Mouse (Mus musculus): Measurements from ENCODE around the gene Sema3a. TPM values are rescaled to one million over a fixed set of nuclear protein-coding genes. Genes with fewer than 3 reads are reported as not detected.

Gene Sema3a
- polyA plus RNA-seq (2014; fragmentation: Nextera tagmentation; extraction: Ambion mirVana), result 24.9 and 27.6 TPM in 2 replicates

DNA sequence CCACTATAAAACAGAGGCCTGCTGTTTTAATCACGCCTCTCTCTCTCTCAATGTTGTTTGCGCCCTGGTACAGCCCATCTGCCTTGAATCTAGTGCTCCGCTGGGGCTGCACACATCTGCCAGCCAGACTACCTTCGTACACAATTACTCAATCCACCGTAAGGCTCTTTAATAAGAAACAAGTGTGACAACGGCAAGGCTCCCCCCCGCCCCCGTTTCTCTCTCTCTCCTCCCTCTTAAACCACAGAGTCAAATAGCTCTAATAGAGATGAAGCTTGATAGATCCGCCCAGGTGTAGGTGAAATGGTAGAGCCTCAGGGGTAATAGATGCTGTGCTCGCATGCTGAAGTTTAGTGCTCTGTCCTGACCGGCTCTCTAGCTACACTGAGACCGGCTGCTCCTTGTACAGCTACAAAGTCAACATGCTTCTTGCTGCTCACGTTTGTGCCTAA lies at the start of gene Sema3a:
Sema3a (plus strand) TSS at position 174 of the 452 bp plus-strand sequence.
- no peak within 1 kb of the TSS for H3K27ac ChIP-seq (ENCODE audit: low read depth)
- H3K27me3 ChIP-seq (replicated peaks; ENCODE audit: control insufficient read depth, insufficient read depth, low read length), result no peaks in the 10 kb centered on the region
- no peak for DNase-seq (ENCODE audit: low spot score)
- H3K9ac ChIP-seq (ENCODE audit: low read length), result no peak within 1 kb of the TSS
- no peaks in the 10 kb centered on the region for H3K9me3 ChIP-seq (ENCODE audit: control insufficient read depth, low read length)
- H3K4me2 ChIP-seq (ENCODE audit: low read length), result no peak within 1 kb of the TSS
- WGBS, result 58% methylated on average over 13 of the region's 13 CpGs
- no peaks in the 10 kb centered on the region for H3K36me3 ChIP-seq (ENCODE audit: control insufficient read depth, insufficient read depth, low read length)
- 0 out of 2 replicates have a peak, but pooled peaks cover 3% of the 10 kb centered on the region for H3K4me1 ChIP-seq (replicated peaks; ENCODE audit: control insufficient read depth, insufficient read depth, low read length)
- no peak within 1 kb of the TSS for H3K4me3 ChIP-seq (ENCODE audit: low read depth, low read length)
- no peak for ATAC-seq (replicated peaks; ENCODE audit: low FRiP score, low TSS enrichment, low read depth)

DNA sequence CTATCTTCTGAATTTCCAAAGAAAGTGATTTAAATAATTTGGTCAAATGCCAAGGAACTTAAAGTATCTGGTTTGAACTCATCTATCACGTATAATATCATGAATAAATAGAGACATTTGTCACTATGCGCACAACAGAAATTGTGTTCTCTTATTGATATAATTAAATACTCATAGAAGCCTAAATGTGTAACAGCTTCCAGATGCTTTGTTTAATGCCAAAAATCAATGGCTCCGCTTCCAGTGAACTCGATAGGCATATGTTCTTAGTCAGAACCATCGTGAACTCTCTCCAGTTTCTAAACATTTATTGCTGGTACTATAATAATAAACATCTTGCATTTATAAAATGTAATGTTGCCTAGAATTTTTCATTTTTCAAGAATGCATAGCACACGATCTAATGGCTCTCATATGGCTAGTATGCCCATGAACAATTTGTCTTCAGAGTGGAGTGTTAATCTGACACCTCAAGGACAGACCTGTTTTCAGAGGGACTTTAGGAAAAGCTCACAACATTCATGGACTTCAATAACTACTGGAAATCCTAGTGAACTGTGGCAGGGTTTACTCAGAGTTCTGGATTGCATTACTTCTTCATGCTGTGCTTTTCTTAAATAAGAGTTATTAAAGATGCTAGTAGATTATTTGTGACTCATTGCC lies 40.3 kb upstream of the Sema3a start:
- DNase-seq (ENCODE audit: low spot score) (no peak), ATAC-seq (replicated peaks; ENCODE audit: low FRiP score, low TSS enrichment, low read depth) (no peak)
- H3K27ac ChIP-seq (ENCODE audit: low read depth), result no peak overlapping the region
- no peak overlapping the region for H3K4me2 ChIP-seq (ENCODE audit: low read length)
- H3K9me3 ChIP-seq (ENCODE audit: control insufficient read depth, low read length), result no peaks in the 10 kb centered on the region
- H3K36me3 ChIP-seq (ENCODE audit: control insufficient read depth, insufficient read depth, low read length), result no peaks in the 10 kb centered on the region
- H3K9ac ChIP-seq (ENCODE audit: low read length), result no peak overlapping the region
- no peaks in the 10 kb centered on the region for H3K4me1 ChIP-seq (replicated peaks; ENCODE audit: control insufficient read depth, insufficient read depth, low read length)
- H3K27me3 ChIP-seq (replicated peaks; ENCODE audit: control insufficient read depth, insufficient read depth, low read length), result no peaks in the 10 kb centered on the region
- no peak overlapping the region for H3K4me3 ChIP-seq (ENCODE audit: low read depth, low read length)
- 62% methylated on average over 6 of the region's 6 CpGs for WGBS

DNA sequence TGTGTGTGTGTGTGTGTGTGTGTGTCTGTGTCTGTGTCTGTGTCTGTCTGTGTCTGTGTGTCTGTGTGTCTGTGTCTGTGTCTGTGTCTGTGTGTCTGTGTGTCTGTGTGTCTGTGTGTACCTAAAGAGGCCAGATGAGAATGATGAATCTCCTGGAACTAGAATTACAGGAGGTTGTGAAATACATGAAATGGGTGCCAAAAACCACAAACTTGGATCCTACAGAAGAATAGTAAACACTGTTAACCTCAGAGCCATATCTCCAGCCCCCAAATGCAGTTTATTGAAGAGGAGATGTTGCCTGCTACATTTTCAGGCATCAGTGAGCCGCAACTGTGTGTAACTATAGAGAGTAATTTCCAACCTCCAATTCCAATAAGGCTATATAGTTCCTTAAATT lies 34.8 kb upstream of the Sema3a start:
- no peak for ATAC-seq (replicated peaks; ENCODE audit: low FRiP score, low TSS enrichment, low read depth)
- Histone ChIP-seq H3K9me3 (ENCODE audit: control insufficient read depth, low read length) (no peaks in the 10 kb centered on the region), H3K4me1 (replicated peaks; ENCODE audit: control insufficient read depth, insufficient read depth, low read length) (no peaks in the 10 kb centered on the region), H3K4me2 (ENCODE audit: low read length) (no peak overlapping the region), H3K27ac (ENCODE audit: low read depth) (no peak overlapping the region), H3K36me3 (ENCODE audit: control insufficient read depth, insufficient read depth, low read length) (no peaks in the 10 kb centered on the region), H3K27me3 (replicated peaks; ENCODE audit: control insufficient read depth, insufficient read depth, low read length) (no peaks in the 10 kb centered on the region), H3K9ac (ENCODE audit: low read length) (no peak overlapping the region), H3K4me3 (ENCODE audit: low read depth, low read length) (no peak overlapping the region)
- WGBS, result 95% methylated on average over 1 of the region's 1 CpGs
- no peak for DNase-seq (ENCODE audit: low spot score)

DNA sequence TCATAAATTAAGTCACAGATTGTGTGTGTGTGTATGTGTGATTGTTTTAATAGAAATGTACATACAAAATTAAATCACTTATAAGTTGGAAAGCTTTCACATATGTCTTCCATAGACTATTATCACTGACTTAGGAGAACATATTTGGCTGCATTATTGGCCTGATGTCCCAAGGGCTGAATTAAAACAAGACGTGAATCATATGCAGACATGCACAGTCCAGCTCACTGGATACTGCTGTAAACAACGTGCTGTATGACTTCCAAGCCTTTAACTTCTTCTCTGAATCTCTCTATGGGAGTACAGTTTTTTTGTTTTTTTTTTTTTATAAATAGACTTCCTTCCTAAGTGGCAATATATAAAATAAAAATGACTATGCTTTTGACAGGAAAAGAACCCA lies 15.7 kb upstream of the Sema3a start:
- no peak for DNase-seq (ENCODE audit: low spot score)
- H3K4me1 ChIP-seq (replicated peaks; ENCODE audit: control insufficient read depth, insufficient read depth, low read length), result no peaks in the 10 kb centered on the region
- no peak overlapping the region for H3K4me3 ChIP-seq (ENCODE audit: low read depth, low read length)
- ATAC-seq (replicated peaks; ENCODE audit: low FRiP score, low TSS enrichment, low read depth), result no peak
- 14% methylated on average over 2 of the region's 2 CpGs for WGBS
- H3K4me2 ChIP-seq (ENCODE audit: low read length), result no peak overlapping the region
- H3K9me3 ChIP-seq (ENCODE audit: control insufficient read depth, low read length), result no peaks in the 10 kb centered on the region
- H3K36me3 ChIP-seq (ENCODE audit: control insufficient read depth, insufficient read depth, low read length), result no peaks in the 10 kb centered on the region
- no peak overlapping the region for H3K27ac ChIP-seq (ENCODE audit: low read depth)
- H3K9ac ChIP-seq (ENCODE audit: low read length), result no peak overlapping the region
- H3K27me3 ChIP-seq (replicated peaks; ENCODE audit: control insufficient read depth, insufficient read depth, low read length), result no peaks in the 10 kb centered on the region

DNA sequence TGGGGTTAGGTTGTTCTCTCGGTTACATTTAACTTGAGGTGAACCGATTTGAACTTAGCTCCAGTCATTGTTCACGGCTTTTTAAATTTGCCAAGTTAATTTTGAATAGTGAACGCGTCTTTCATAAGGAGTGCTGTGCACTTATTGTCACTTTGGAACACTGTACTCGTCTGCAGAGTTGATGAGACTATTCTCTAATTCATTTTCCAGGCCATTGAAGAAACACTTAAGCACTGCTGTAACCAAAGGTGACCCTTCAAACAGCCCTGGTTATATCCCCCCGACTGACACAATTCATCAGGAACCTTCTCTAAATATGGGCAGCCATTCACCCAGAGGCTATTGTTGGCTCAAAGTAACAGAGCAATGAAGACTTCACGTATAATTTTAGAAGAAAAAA lies 8.0 kb upstream of the Sema3a start:
- Histone ChIP-seq H3K27me3 (replicated peaks; ENCODE audit: control insufficient read depth, insufficient read depth, low read length) (no peaks in the 10 kb centered on the region), H3K9ac (ENCODE audit: low read length) (no peak overlapping the region), H3K4me1 (replicated peaks; ENCODE audit: control insufficient read depth, insufficient read depth, low read length) (no peaks in the 10 kb centered on the region), H3K4me3 (ENCODE audit: low read depth, low read length) (no peak overlapping the region), H3K9me3 (ENCODE audit: control insufficient read depth, low read length) (no peaks in the 10 kb centered on the region), H3K36me3 (ENCODE audit: control insufficient read depth, insufficient read depth, low read length) (no peaks in the 10 kb centered on the region), H3K27ac (ENCODE audit: low read depth) (no peak overlapping the region), H3K4me2 (ENCODE audit: low read length) (no peak overlapping the region)
- ATAC-seq (replicated peaks; ENCODE audit: low FRiP score, low TSS enrichment, low read depth) (no peak), DNase-seq (ENCODE audit: low spot score) (no peak)
- WGBS, result 77% methylated on average over 8 of the region's 8 CpGs

DNA sequence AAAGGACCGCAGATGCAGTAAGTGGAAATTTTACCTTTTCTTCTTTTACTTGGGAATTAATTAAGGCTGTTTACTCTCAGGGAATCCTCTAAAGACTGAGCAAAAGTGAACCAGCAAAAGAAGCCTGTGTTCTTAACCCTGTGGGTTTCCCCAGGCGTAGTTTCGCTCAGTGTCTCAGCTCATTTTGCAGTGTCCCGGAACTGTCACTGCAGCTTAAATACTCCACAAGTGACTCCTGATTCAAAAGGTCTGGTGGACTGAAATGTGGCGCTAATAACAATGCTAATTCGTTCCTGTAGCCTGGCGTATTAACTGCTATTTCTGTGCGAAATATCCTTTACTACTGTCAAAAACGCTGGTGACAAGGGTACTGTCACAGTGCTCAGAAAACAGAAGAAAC lies 543 bp downstream of the Sema3a start:
- Histone ChIP-seq H3K4me3 (ENCODE audit: low read depth, low read length) (no peak overlapping the region), H3K4me1 (replicated peaks; ENCODE audit: control insufficient read depth, insufficient read depth, low read length) (0 out of 2 replicates have a peak, but pooled peaks cover 3% of the 10 kb centered on the region), H3K9ac (ENCODE audit: low read length) (no peak overlapping the region), H3K27me3 (replicated peaks; ENCODE audit: control insufficient read depth, insufficient read depth, low read length) (no peaks in the 10 kb centered on the region), H3K36me3 (ENCODE audit: control insufficient read depth, insufficient read depth, low read length) (no peaks in the 10 kb centered on the region), H3K9me3 (ENCODE audit: control insufficient read depth, low read length) (no peaks in the 10 kb centered on the region), H3K4me2 (ENCODE audit: low read length) (no peak overlapping the region), H3K27ac (ENCODE audit: low read depth) (no peak overlapping the region)
- DNase-seq (ENCODE audit: low spot score) (no peak), ATAC-seq (replicated peaks; ENCODE audit: low FRiP score, low TSS enrichment, low read depth) (no peak)
- 70% methylated on average over 9 of the region's 9 CpGs for WGBS

DNA sequence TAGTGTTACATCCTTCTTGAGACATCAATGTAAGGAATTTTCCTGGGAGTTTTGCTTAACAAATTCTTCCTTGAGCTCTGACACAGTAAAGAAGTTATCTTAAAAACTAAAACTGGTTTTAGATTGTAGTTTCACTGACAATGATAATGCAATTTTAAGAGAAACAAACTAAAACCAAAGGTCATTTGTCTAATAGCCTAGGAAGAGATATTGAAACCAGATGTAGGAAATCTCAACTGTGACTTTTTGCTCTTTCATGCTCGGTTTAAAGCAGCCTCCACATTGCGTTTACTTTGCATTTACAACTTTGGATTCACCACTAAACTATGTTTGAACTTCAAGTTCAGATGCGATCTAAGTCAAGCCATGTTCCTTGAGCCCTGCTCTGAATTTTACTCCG lies 982 bp downstream of the Sema3a start:
- no peak overlapping the region for H3K9ac ChIP-seq (ENCODE audit: low read length)
- WGBS, result 41% methylated on average over 4 of the region's 4 CpGs
- H3K9me3 ChIP-seq (ENCODE audit: control insufficient read depth, low read length), result no peaks in the 10 kb centered on the region
- H3K4me1 ChIP-seq (replicated peaks; ENCODE audit: control insufficient read depth, insufficient read depth, low read length), result 0 out of 2 replicates have a peak, but pooled peaks cover 3% of the 10 kb centered on the region
- DNase-seq (ENCODE audit: low spot score) (no peak), ATAC-seq (replicated peaks; ENCODE audit: low FRiP score, low TSS enrichment, low read depth) (no peak)
- no peak overlapping the region for H3K27ac ChIP-seq (ENCODE audit: low read depth)
- H3K36me3 ChIP-seq (ENCODE audit: control insufficient read depth, insufficient read depth, low read length), result no peaks in the 10 kb centered on the region
- no peak overlapping the region for H3K4me2 ChIP-seq (ENCODE audit: low read length)
- H3K27me3 ChIP-seq (replicated peaks; ENCODE audit: control insufficient read depth, insufficient read depth, low read length), result no peaks in the 10 kb centered on the region
- H3K4me3 ChIP-seq (ENCODE audit: low read depth, low read length), result no peak overlapping the region

DNA sequence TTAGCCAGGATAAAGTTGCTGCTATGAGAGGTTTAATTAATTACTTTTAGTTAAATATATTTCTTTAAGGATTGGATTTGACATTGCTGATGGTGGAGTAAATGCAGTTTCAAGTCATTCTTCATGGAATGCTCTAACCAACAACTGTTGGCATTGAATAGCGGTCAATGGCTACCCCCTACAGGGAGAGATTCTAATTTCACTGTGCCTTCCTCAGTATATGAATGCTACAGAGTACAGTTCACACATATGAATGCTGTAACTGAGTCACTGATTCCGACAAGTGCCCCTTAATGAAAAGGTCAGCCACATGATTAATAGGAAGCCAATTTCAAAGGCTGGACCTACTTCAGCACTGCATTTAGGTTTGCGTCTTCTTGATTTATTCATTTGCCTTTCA lies 1.9 kb downstream of the Sema3a start:
- H3K4me1 ChIP-seq (replicated peaks; ENCODE audit: control insufficient read depth, insufficient read depth, low read length), result 0 out of 2 replicates have a peak, but pooled peaks cover 3% of the 10 kb centered on the region
- no peaks in the 10 kb centered on the region for H3K36me3 ChIP-seq (ENCODE audit: control insufficient read depth, insufficient read depth, low read length)
- no peak overlapping the region for H3K27ac ChIP-seq (ENCODE audit: low read depth)
- no peak overlapping the region for H3K4me2 ChIP-seq (ENCODE audit: low read length)
- H3K4me3 ChIP-seq (ENCODE audit: low read depth, low read length), result no peak overlapping the region
- WGBS, result 77% methylated on average over 3 of the region's 3 CpGs
- H3K27me3 ChIP-seq (replicated peaks; ENCODE audit: control insufficient read depth, insufficient read depth, low read length), result no peaks in the 10 kb centered on the region
- H3K9ac ChIP-seq (ENCODE audit: low read length), result no peak overlapping the region
- ATAC-seq (replicated peaks; ENCODE audit: low FRiP score, low TSS enrichment, low read depth) (no peak), DNase-seq (ENCODE audit: low spot score) (no peak)
- H3K9me3 ChIP-seq (ENCODE audit: control insufficient read depth, low read length), result no peaks in the 10 kb centered on the region

Measured in intestine, embryonic 14.5 days (tissue).